Mouse (Mus musculus): ENCODE results near the gene Tanc2. TPM values are rescaled to one million over a fixed set of nuclear protein-coding genes. Genes with fewer than 3 reads are reported as not detected.

The Tanc2 gene
- total and polyA plus RNA-seq, 2 experiments from 2014 or later: 5.2 to 25.0 TPM

DNA sequence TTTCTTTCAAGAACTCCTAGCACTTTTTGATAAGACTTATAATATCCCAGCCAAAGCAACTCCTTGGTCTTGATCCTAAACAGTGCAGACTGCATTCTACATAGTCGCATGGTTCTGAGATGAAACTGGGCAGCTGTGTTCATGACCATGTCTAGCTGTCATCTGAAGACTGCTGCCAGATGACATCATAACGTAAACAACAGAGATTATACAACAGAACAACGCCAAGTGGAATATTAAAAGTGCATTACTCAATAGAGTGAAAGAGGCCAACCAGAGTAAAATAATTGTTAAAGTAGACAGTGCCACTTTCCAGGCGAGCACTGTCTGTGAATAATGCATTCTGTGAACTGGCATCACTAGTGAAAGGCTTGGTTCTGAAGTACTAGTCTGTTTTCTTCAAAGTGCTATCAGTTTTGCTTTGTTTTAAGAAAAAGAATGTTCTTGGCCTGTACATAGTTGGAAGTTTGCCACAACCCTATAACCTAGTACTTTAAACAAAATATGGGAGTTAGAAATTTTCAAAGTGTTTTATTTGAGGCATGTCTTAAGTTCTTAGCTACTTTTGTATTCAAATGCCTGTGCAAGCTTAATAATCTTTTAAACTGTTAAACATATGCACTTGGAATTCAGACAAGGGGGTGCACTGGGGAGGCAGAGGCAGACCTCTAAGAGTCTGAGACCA, 315.9 kb downstream of the Tanc2 start:
- H3K4me1 ChIP-seq (ENCODE audit: control insufficient read depth, insufficient read depth): 0 out of 2 replicates have a peak, but pooled peaks cover 6% of the 10 kb centered on the region
- no peaks in the 10 kb centered on the region for H3K9me3 ChIP-seq (replicated peaks; ENCODE audit: control insufficient read depth, low read length)
- no peak overlapping the region for H3K4me2 ChIP-seq (ENCODE audit: low read depth, low read length)
- H3K4me3 ChIP-seq (ENCODE audit: low read depth, low read length): no peak overlapping the region
- no peak overlapping the region for H3K9ac ChIP-seq (replicated peaks; ENCODE audit: low read depth, low read length)
- peak overlapping the region; percentile 55 for H3K27ac ChIP-seq (ENCODE audit: low read depth)
- DNase-seq (ENCODE audit: low spot score): peak; percentile 39
- peak; percentile 76; the same call in 1 of the 2 replicates for ATAC-seq (ENCODE audit: insufficient read depth, low read depth)
- WGBS: 25% methylated on average over 4 of the region's 4 CpGs
- no peak for TF ChIP-seq CTCF (IDR thresholded peaks at IDR 0.05; ENCODE audit: low read depth)
- peaks cover 6% of the 10 kb centered on the region; the same call in 1 of the 2 replicates for H3K36me3 ChIP-seq (replicated peaks; ENCODE audit: control insufficient read depth, insufficient read depth, low read length)
- no peaks in the 10 kb centered on the region for H3K27me3 ChIP-seq (ENCODE audit: control insufficient read depth, insufficient read depth, low read length)

GRCm38 (mm10) chr11:105907381-105907780, 317.6 kb downstream of the Tanc2 start:
- H3K36me3 ChIP-seq (replicated peaks; ENCODE audit: control insufficient read depth, insufficient read depth, low read length): peaks cover 6% of the 10 kb centered on the region; the same call in 1 of the 2 replicates
- 0 out of 2 replicates have a peak, but pooled peaks cover 6% of the 10 kb centered on the region for H3K4me1 ChIP-seq (ENCODE audit: control insufficient read depth, insufficient read depth)
- no peak overlapping the region for H3K4me2 ChIP-seq (ENCODE audit: low read depth, low read length)
- TF ChIP-seq CTCF (IDR thresholded peaks at IDR 0.05; ENCODE audit: low read depth): no peak
- no peak overlapping the region for H3K4me3 ChIP-seq (ENCODE audit: low read depth, low read length)
- H3K27ac ChIP-seq (ENCODE audit: low read depth): no peak overlapping the region
- no peak overlapping the region for H3K9ac ChIP-seq (replicated peaks; ENCODE audit: low read depth, low read length)
- H3K9me3 ChIP-seq (replicated peaks; ENCODE audit: control insufficient read depth, low read length): no peaks in the 10 kb centered on the region
- ATAC-seq (ENCODE audit: insufficient read depth, low read depth) (no peak), DNase-seq (ENCODE audit: low spot score) (no peak)
- H3K27me3 ChIP-seq (ENCODE audit: control insufficient read depth, insufficient read depth, low read length): no peaks in the 10 kb centered on the region
- WGBS: 90% methylated on average over 1 of the region's 1 CpGs

DNA sequence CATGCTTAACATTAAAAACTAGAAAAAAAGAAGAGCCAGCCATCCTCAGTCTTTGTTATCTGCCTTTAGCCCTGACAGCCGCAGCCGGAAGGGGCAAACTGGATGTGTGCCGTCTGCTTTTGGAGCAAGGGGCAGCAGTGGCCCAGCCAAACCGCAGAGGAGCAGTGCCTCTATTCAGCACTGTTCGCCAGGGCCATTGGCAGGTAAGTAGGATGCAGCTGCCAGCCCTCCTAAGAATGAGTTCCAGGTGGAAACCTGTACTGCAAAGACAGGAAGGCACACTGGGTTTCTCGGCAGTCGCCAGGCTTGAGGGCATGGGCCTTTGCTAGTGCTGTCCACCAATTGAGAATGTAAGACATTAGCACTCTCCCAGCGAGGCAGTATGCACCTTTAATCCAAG, 319.1 kb downstream of the Tanc2 start:
- H3K9ac ChIP-seq (replicated peaks; ENCODE audit: low read depth, low read length): no peak overlapping the region
- no peak overlapping the region for H3K4me2 ChIP-seq (ENCODE audit: low read depth, low read length)
- peaks cover 12% of the 10 kb centered on the region for H3K36me3 ChIP-seq (replicated peaks; ENCODE audit: control insufficient read depth, insufficient read depth, low read length)
- DNase-seq (ENCODE audit: low spot score) (no peak), ATAC-seq (ENCODE audit: insufficient read depth, low read depth) (no peak)
- no peak for TF ChIP-seq CTCF (IDR thresholded peaks at IDR 0.05; ENCODE audit: low read depth)
- TF ChIP-seq EP300 (IDR thresholded peaks at IDR 0.05; ENCODE audit: low read depth): no peak
- WGBS: 81% methylated on average over 8 of the region's 8 CpGs
- 0 out of 2 replicates have a peak, but pooled peaks cover 6% of the 10 kb centered on the region for H3K4me1 ChIP-seq (ENCODE audit: control insufficient read depth, insufficient read depth)
- H3K9me3 ChIP-seq (replicated peaks; ENCODE audit: control insufficient read depth, low read length): no peaks in the 10 kb centered on the region
- H3K27me3 ChIP-seq (ENCODE audit: control insufficient read depth, insufficient read depth, low read length): no peaks in the 10 kb centered on the region
- H3K27ac ChIP-seq (ENCODE audit: low read depth): no peak overlapping the region
- no peak overlapping the region for H3K4me3 ChIP-seq (ENCODE audit: low read depth, low read length)

GRCm38 (mm10) chr11:105909617-105910016, 319.8 kb downstream of the Tanc2 start:
- WGBS: 69% methylated on average over 2 of the region's 2 CpGs
- no peak overlapping the region for H3K4me3 ChIP-seq (ENCODE audit: low read depth, low read length)
- TF ChIP-seq CTCF (IDR thresholded peaks at IDR 0.05; ENCODE audit: low read depth) (no peak), EP300 (IDR thresholded peaks at IDR 0.05; ENCODE audit: low read depth) (no peak)

GRCm38 (mm10) chr11:105911149-105911548, 321.4 kb downstream of the Tanc2 start:
- no peaks in the 10 kb centered on the region for H3K9me3 ChIP-seq (replicated peaks; ENCODE audit: control insufficient read depth, low read length)
- H3K36me3 ChIP-seq (replicated peaks; ENCODE audit: control insufficient read depth, insufficient read depth, low read length): peaks cover 20% of the 10 kb centered on the region
- no peaks in the 10 kb centered on the region for H3K27me3 ChIP-seq (ENCODE audit: control insufficient read depth, insufficient read depth, low read length)
- no peak overlapping the region for H3K27ac ChIP-seq (ENCODE audit: low read depth)
- H3K4me3 ChIP-seq (ENCODE audit: low read depth, low read length): no peak overlapping the region
- H3K9ac ChIP-seq (replicated peaks; ENCODE audit: low read depth, low read length): no peak overlapping the region
- H3K4me1 ChIP-seq (ENCODE audit: control insufficient read depth, insufficient read depth): no peaks in the 10 kb centered on the region
- DNase-seq (ENCODE audit: low spot score): no peak
- TF ChIP-seq EP300 (IDR thresholded peaks at IDR 0.05; ENCODE audit: low read depth): no peak
- ATAC-seq (ENCODE audit: insufficient read depth, low read depth): no peak
- H3K4me2 ChIP-seq (ENCODE audit: low read depth, low read length): no peak overlapping the region

More at GRCm38 (mm10) chr11:105909617-105910016, 319.8 kb downstream of the Tanc2 start:
- Histone ChIP-seq H3K36me3 (replicated peaks; ENCODE audit: control insufficient read depth, insufficient read depth, low read length) (peaks cover 17% of the 10 kb centered on the region), H3K27me3 (ENCODE audit: control insufficient read depth, insufficient read depth, low read length) (no peaks in the 10 kb centered on the region), H3K27ac (ENCODE audit: low read depth) (no peak overlapping the region), H3K9ac (replicated peaks; ENCODE audit: low read depth, low read length) (no peak overlapping the region), H3K9me3 (replicated peaks; ENCODE audit: control insufficient read depth, low read length) (no peaks in the 10 kb centered on the region), H3K4me1 (ENCODE audit: control insufficient read depth, insufficient read depth) (0 out of 2 replicates have a peak, but pooled peaks cover 6% of the 10 kb centered on the region), H3K4me2 (ENCODE audit: low read depth, low read length) (no peak overlapping the region)
- DNase-seq (ENCODE audit: low spot score) (no peak), ATAC-seq (ENCODE audit: insufficient read depth, low read depth) (no peak)

Measured in heart, postnatal 0 days (tissue).